Mouse (Mus musculus) erythroblast, embryonic 14.5 days (primary cell): ENCODE data around the gene Rora. TPM values are rescaled to one million over a fixed set of nuclear protein-coding genes. Genes with fewer than 3 reads are reported as not detected.

ENCODE experiments used
- H3K27me3 ChIP-seq: 2 replicates; pipeline ENCODE4 v1.6.1; 2012; ENCODE audit warnings: inconsistent platforms; ENCODE audit not compliant: control insufficient read depth
- H3K36me3 ChIP-seq: 2 replicates; pipeline ENCODE4 v1.6.1; 2012; ENCODE audit warnings: mild to moderate bottlenecking, inconsistent platforms; ENCODE audit not compliant: control insufficient read depth
- H3K4me1 ChIP-seq: 2 replicates; pipeline ENCODE4 v1.6.1; 2012; ENCODE audit warnings: inconsistent platforms; ENCODE audit not compliant: control insufficient read depth
- H3K4me3 ChIP-seq: replicated peaks from 2 replicates; pipeline ENCODE3; 2012; ENCODE audit warnings: moderate library complexity, mild to moderate bottlenecking, inconsistent platforms
- H3K9me3 ChIP-seq: 2 replicates; pipeline ENCODE4 v1.6.1; 2012; ENCODE audit warnings: low read length, inconsistent platforms, mixed read lengths; ENCODE audit not compliant: control insufficient read depth
- GATA1 ChIP-seq: IDR thresholded peaks from 2 replicates; pipeline ENCODE4 v1.6.1; 2012; ENCODE audit warnings: low read length, inconsistent platforms, mixed read lengths
- TAL1 ChIP-seq: IDR thresholded peaks from 3 replicates; pipeline ENCODE4 v1.6.1; 2012; ENCODE audit warnings: low read length, inconsistent platforms, mixed read lengths
- polyA plus RNA-seq: library from polyadenylated mRNA; stranded (reverse); fragments of >175 nt; gene quantifications from 2 replicates; pipeline ENCODE4 v1.2.3, GENCODE M21; 2012

The Rora gene
- polyA plus RNA-seq, 1 experiment, result under 0.01 TPM

- H3K9me3 ChIP-seq, result no peaks in the 10 kb centered on the region; the same call in 1 of the 2 replicates
- H3K4me1 ChIP-seq, result no peaks in the 10 kb centered on the region
- no peaks in the 10 kb centered on the region for H3K36me3 ChIP-seq
- TF ChIP-seq TAL1 (no peak), GATA1 (no peak)
- H3K27me3 ChIP-seq, result no peaks in the 10 kb centered on the region
- H3K4me3 ChIP-seq, result no peak overlapping the region
These were observed 138.5 kb downstream of the Rora start for GRCm38 (mm10) chr9:68791982-68792540.

DNA sequence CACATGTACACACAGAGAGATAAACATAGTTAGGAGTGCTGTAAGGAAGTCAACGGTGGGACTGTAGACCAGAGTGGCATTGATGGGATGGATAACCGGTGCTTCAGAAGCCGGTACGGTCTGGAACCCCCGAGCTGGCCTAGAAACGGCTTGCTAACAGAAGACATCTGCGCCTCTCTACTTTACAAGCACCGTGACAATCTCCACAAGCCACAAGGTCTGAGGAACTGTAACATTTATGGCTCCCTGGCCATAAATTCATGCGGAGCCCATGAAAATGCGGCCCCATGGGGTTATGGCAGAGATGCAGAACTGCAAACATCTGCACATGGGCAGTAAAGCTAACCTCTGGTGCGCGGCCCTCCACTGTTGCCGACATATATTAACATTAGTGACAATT, 141.7 kb downstream of the Rora start:
- Histone ChIP-seq H3K36me3 (no peaks in the 10 kb centered on the region), H3K9me3 (peaks cover 5% of the 10 kb centered on the region; the same call in 1 of the 2 replicates), H3K4me1 (no peaks in the 10 kb centered on the region), H3K27me3 (no peaks in the 10 kb centered on the region), H3K4me3 (no peak overlapping the region)
- no peak for TF ChIP-seq TAL1
- TF ChIP-seq GATA1, result no peak

DNA sequence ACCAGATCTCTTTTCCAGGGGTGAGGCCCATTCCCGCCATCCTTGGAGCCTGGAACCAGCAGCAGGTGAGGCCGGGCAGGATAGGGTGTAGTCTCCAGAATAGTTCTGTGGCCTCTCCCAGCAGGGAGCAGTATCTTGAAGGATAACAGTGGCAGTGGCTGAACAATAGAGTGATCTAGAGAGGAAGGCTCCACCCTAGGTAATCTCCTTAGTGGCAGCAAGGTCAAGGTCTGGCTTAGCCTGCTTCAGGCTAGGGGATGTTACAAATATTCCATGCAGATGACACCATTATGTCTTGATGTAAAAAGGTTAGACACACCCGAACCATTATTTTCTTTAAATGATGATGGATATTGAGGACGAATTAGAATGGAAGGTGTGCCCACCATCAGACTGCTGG, 144.6 kb downstream of the Rora start:
- no peak overlapping the region for H3K4me3 ChIP-seq
- no peak for TF ChIP-seq TAL1
- TF ChIP-seq GATA1, result no peak

GRCm38 (mm10) chr9:68799065-68799464, 145.5 kb downstream of the Rora start:
- no peaks in the 10 kb centered on the region for H3K36me3 ChIP-seq
- H3K9me3 ChIP-seq, result peaks cover 10% of the 10 kb centered on the region
- no peaks in the 10 kb centered on the region for H3K4me1 ChIP-seq
- H3K27me3 ChIP-seq, result no peaks in the 10 kb centered on the region
- TF ChIP-seq GATA1 (no peak), TAL1 (no peak)
- no peak overlapping the region for H3K4me3 ChIP-seq

More for the DNA sequence above, 144.6 kb downstream of the Rora start:
- Histone ChIP-seq H3K27me3 (no peaks in the 10 kb centered on the region), H3K4me1 (no peaks in the 10 kb centered on the region), H3K36me3 (no peaks in the 10 kb centered on the region), H3K9me3 (peaks cover 10% of the 10 kb centered on the region)

DNA sequence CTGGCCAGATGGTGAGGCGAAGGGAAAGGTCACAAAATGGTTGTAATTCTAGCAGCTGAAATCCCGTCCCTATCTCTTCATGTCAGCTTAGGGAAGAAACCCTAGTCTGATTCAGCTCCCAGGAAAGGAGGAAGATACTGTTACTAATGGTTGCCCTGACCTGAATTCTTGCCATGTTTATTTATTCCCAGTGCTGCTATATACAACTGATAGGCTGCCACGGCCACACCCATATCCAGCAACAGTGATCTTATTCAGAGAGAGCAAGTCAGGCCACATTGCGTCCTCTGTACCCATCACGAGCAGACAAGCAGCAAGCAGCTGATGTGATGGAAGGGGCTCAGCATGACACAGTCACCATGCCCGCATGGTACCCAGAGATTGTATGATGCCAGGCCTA, 150.6 kb downstream of the Rora start:
- TF ChIP-seq GATA1 (no peak), TAL1 (no peak)
- Histone ChIP-seq H3K4me1 (no peaks in the 10 kb centered on the region), H3K9me3 (peaks cover 20% of the 10 kb centered on the region), H3K36me3 (no peaks in the 10 kb centered on the region), H3K4me3 (no peak overlapping the region), H3K27me3 (no peaks in the 10 kb centered on the region)

DNA sequence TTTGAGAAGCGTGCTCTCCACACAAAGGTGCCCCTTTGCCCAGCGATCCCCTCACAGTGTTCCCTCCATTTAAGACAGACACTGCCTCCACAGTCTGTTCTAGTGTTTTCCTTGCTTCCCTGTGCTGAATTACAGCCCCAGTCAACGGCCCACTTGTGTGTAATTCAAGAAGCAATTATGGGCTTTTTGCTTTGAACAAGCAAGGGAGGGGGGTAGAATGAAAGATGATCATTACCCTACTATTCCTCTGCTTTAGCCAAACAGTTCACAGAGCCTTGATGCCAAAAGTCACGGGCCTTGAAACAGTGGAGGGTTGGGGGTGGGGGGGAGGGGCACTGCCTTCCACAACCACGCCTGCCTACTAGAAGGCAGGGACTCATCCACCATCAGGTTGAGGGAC, 152.2 kb downstream of the Rora start:
- TF ChIP-seq TAL1 (no peak), GATA1 (no peak)
- H3K9me3 ChIP-seq, result peaks cover 17% of the 10 kb centered on the region
- no peak overlapping the region for H3K4me3 ChIP-seq
- H3K4me1 ChIP-seq, result no peaks in the 10 kb centered on the region
- H3K27me3 ChIP-seq, result no peaks in the 10 kb centered on the region
- H3K36me3 ChIP-seq, result no peaks in the 10 kb centered on the region

DNA sequence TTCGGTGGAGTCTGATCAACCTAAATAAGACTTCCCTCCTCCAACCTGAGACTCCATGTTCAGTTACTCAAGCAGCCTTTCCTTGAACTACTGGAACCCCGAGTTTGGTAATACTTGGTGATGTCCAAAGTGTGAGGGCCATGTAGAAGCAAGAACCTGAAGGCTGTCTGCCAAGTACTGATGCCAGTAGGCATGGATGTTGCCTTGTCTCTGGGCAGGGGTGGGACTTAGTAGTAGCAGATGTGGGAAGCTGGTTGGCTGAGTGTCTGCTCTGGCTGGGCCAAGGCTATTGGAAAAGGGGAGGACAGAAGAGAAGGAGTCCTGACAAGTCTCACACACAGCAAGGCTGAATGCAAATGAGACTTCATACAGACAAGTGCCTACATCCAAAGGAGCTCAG, 154.1 kb downstream of the Rora start:
- no peak overlapping the region for H3K4me3 ChIP-seq
- TF ChIP-seq GATA1 (no peak), TAL1 (no peak)
- no peaks in the 10 kb centered on the region for H3K4me1 ChIP-seq
- peaks cover 12% of the 10 kb centered on the region; the same call in 1 of the 2 replicates for H3K9me3 ChIP-seq
- no peaks in the 10 kb centered on the region for H3K27me3 ChIP-seq
- H3K36me3 ChIP-seq, result no peaks in the 10 kb centered on the region

- TF ChIP-seq GATA1, result no peak
- TF ChIP-seq TAL1, result no peak
- Histone ChIP-seq H3K4me3 (no peak overlapping the region), H3K4me1 (no peaks in the 10 kb centered on the region), H3K9me3 (peaks cover 10% of the 10 kb centered on the region; the same call in 1 of the 2 replicates), H3K36me3 (no peaks in the 10 kb centered on the region), H3K27me3 (no peaks in the 10 kb centered on the region)
These were observed 155.9 kb downstream of the Rora start for GRCm38 (mm10) chr9:68809536-68809935.

GRCm38 (mm10) chr9:68814723-68815122, 161.1 kb downstream of the Rora start:
- no peaks in the 10 kb centered on the region for H3K27me3 ChIP-seq
- TF ChIP-seq TAL1 (no peak), GATA1 (no peak)
- H3K9me3 ChIP-seq, result no peaks in the 10 kb centered on the region
- no peak overlapping the region for H3K4me3 ChIP-seq
- no peaks in the 10 kb centered on the region for H3K4me1 ChIP-seq
- no peaks in the 10 kb centered on the region for H3K36me3 ChIP-seq

- Histone ChIP-seq H3K4me1 (no peaks in the 10 kb centered on the region), H3K36me3 (no peaks in the 10 kb centered on the region), H3K4me3 (no peak overlapping the region), H3K27me3 (no peaks in the 10 kb centered on the region), H3K9me3 (no peaks in the 10 kb centered on the region)
- no peak for TF ChIP-seq TAL1
- no peak for TF ChIP-seq GATA1
These were observed 162.3 kb downstream of the Rora start for GRCm38 (mm10) chr9:68815877-68816276.
